Mouse (Mus musculus): ENCODE results near the gene Wfdc5. TPM values are rescaled to one million over a fixed set of nuclear protein-coding genes. Genes with fewer than 3 reads are reported as not detected.
"Not testable (repeated sequence)": the region's sequence is repeated elsewhere in the genome, so short reads cannot be mapped to it uniquely, and the experiment has no call there.

Wfdc5 gene
- total RNA-seq (2021): not detected in 2 replicates
- long read RNA-seq: 0 reads

DNA sequence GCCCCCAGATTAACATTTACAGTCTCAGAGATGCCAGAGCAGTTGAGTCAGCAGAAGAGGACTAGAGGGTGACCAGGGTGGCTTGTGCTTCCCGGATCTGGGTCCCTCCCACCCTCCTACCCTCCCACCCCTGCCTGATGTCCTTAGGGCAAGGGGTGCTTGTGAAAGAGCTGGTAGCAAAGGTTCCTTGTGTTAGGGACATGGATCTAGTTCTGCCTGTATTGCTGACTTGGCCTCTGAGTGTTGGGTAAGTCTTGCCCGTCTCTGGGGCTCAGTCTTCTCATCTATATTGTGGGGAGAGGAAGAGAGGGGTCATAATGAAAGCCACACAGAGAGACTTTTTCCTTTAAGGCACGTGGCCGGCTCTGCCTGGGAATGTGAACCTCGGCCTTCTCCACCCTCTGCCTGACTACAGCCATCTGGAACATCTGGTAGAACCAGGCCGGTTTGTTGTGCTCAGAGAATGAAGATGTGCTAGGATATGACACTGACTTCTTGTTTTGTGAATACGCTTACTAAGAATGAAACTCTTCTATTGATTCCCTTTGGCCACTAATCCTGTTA, at the start of gene Wfdc5:
TSS of gene Wfdc5 (minus strand) at position 51 of the 564 bp plus-strand sequence.
- DNase-seq: no peak

DNA sequence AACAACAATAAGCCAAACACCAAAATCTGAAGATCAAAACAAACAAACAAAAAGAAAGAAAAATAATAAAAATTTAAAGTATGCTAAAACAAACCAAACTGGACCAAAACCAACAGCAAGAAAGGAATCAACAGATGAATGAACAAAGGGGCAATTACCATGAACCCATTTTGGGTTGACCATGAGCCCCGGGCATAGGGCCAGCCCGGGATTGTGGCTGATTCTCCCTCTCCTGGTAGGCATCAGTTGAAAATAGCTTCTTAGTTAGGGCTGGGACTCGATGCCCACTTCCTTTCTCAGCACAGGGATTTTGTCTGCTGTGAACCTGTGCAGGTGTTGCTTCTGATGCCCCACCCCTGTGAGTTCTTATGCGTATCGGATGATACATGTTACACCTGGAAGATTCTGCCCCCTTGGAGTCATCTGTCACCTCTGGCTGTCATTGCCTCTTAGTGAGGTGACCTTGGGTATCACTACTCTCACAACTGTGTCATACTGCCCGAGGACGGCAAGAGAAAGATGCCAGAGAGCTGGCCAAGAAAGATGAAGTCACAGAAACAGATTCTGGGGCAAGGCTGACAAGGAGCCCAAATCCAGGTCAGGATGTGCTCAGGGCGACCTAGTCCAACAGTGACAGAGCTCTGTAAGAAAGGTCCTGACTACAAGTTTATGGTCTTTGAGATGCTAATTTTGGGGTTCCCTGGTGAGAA, 46.0 kb upstream of the Wfdc5 start:
- DNase-seq: peak; percentile 12

DNA sequence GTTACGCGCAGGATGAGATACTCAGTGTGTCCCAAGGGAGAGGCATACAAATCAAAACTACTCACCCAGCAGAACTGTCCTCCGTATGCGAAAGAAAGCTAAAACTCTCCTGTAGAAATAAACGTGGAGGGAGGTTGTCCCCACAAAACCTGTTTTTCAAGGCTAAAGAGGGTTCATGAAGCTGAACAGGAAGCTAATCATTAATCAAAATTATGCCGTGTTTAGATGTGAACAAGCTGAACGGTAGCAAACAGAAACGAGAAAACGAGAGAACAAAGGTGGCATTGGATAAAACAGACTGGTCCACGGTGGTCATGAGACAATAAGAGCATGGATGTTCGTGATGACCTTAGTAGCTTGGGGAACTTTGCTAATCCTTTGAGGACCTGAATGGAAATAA, 39.0 kb upstream of the Wfdc5 start, which contains the start of gene Wfdc15b:
TSS of gene Wfdc15b (minus strand) at position 139 of the 400 bp plus-strand sequence.
- DNase-seq: no peak

DNA sequence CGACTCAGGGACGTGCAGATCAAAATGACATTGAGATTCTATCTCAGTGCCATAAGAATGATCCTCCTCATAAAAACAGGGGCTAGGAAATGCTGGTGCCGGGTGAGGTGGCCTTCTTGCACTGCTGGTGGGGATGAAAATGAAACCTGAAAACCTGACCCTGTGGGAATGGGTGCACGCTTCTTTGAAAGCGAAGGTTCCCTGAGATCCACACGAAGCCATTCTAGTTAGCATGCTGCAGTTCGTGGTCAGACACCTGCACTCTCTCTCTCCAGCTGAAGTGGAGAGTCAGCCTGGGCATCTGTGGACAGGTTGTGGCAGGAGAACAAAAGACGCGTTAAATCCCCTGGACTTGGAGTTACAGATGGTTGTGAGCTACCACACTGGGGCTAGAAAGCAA, 36.8 kb upstream of the Wfdc5 start:
- DNase-seq: no peak

DNA sequence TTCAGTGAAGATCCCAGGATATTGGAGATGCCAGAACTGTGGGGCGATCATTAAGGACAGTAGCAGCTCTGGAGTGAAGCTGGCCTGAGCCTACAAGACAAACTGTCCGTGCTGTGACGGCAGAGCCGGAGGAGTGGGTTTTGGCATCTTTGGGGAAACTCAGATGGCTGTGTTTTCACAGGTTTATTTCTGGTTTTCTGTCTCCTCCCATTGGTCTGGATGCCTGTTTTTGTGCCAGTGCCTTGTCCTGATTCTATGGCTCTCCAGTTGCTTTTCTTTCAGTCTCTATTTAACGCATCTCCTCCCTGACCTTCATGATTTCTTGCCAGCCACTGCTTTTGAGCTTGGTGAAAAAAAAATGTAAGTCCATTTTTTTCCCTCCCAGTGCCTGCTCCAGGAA, 30.2 kb upstream of the Wfdc5 start:
- DNase-seq: no peak

DNA sequence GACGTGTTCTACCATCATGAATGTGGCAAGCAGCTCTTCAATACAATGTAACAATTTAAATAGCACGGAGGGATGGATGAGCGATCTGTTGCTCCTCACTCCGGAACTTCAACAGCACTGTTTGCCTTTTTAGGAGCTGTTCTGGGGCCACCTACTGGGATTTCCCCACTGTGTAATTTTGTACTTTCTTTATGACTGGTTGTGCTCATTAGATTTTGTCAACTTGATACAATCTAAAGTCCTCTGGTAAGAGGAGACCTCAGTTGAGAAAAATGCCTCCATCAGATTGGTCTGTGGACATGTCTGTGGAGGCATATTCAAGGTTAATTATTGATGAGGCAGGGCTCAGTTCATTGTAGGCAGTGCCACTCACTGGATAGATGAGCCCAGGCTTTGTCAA, 28.4 kb upstream of the Wfdc5 start:
- DNase-seq: no peak

DNA sequence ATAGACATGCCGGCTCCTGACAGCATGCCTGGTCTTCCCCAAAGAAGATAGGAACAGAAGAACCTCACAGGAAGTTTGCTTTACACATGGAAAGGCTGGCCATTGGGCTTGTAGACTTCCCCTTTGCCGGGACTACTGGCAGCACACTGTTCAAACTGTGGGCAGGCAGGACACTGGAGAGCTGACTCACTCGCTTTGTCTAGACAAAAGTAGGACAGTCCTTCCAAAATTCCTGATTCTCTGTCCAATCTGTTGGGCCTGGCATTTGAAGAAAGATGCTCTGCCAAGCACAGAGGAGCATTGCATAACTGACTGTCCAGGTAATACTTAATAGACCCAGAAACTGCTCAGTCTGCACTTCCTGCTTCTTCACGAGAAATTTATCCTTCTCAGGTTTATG, 24.1 kb upstream of the Wfdc5 start:
- no peak for DNase-seq

DNA sequence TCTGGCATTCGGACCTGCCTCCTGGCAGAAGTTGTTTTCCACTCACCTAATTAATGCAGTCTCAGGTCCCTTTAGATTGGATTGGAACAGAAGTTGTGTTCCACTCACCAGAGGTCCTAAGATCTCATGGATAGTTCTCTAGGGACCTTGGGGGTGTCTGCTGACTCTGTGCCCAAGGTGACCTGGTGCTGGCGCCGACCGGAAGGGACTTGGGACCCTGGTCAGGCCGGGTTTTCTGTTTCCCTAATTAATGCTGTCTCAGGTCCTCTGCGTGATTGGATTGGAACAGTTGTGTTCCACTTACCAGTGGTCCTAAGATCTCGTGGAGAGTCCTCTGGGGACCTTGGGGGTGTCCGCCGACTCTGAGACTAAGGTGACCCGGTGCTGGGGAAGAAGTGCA, 23.5 kb upstream of the Wfdc5 start:
- not testable (repeated sequence) for DNase-seq

DNA sequence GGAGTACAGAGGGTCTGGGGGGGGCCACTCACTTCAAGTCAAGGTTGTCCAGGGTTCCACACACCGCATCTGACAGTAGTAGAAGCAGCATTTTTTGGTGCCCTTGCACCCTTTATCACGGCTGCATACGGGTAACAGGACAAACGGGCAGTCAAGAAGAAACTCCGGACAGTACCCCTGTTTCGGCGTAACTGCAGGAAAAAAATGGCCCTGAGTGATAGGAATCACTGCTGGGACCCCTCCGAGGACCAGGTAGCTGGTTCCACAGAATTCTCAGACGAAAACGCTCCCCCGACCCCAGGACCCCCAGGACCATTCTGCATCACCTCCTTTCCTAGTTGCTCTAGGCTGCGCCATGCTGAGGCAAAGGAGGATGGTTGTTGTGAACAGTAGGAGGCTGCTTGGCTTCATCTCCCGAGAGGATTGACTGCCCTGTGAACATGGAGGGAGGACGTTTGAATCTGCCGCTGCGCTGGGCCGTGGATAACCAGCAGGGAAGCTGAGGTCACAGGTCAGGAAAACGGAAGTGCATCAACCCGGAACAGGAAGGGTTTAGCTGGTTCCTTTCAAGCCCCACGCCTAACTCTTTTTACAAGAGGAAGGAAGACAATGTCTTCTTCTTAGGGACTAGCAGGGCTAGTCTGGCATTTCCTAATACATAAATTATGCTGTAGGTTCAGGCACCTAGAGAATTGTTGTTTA, 17.2 kb upstream of the Wfdc5 start, which contains the start of gene Wfdc15a:
TSS of gene Wfdc15a (minus strand) at position 505 of the 702 bp plus-strand sequence.
- DNase-seq: no peak

DNA sequence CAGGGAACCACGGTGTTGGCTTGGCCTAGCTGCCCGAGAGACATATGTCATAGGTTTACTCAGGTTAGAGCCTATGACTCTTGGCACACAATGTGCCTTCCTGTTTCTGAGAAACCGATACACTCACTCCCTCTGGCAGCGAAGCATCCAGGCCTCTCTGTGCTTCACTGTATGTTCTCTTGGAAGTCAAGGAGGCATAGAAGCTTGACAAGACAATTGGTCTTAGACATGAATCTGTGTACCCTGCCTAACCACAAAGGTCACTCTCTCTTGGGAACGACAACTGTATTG, 14.1 kb upstream of the Wfdc5 start:
- DNase-seq: no peak

DNA sequence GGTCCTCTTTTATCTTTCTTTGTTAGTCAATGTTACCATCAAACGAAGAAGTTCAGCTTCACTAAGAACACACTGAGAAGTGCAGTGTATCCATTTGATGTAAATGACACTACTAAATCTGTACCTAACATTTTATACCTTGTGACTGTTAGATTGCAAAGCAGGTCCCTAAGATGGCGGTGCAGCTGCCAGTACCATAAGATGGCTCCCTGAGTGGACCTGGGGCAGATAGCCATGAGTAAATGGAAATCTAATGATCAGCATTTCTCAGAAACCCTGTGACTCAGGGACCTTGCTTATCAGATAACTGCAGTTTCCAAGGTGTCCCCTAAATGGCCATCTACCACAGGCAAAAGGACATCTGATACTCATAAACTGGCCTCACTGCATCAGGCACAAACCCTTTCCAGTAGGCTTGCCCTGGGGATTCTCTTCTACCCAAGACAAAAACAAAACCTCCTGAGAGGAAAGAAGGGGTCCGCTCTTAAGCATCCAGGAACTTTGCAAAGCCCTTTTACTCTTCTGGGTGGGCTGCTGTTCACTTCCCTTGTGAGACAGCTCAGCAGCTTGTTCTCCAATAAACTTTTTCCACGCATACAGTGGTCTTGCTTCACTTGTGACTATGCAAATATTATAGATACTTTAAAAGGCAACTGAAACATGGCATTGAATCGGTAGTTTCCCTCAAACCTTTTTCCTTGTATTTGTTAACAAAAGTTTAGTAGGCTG, 13.6 kb upstream of the Wfdc5 start:
- no peak for DNase-seq

DNA sequence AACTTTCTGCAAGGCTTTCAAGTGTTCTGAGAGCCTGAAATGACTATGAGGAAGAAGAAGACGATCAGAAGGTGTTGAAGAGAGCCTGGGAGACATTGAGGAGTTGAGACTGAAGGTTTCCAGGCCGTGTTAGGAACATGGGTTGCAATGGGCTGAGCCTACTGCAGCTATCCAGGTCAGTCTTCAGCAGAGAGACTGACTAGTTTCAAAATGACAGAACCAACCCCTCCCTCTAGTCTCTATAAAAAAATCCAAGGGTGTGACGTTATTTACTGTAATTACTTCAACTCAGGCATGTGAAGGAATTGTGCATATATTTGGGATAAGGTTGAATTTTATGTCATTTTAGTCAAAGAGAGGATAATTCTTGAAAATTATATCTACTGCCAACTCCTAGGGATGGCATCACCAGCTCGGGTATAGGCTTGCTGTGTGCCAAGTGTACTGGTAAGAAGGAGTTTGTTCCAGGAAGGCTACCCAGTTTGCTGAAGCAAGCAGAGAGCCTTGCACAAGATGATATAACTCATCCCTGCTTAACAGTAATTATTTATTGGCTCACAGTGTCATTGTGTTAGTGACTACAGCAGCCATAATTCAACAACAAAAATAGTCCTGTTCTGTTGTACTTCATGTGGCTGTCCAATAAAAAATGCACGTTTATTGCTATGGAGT, 12.6 kb upstream of the Wfdc5 start:
- no peak for DNase-seq

DNA sequence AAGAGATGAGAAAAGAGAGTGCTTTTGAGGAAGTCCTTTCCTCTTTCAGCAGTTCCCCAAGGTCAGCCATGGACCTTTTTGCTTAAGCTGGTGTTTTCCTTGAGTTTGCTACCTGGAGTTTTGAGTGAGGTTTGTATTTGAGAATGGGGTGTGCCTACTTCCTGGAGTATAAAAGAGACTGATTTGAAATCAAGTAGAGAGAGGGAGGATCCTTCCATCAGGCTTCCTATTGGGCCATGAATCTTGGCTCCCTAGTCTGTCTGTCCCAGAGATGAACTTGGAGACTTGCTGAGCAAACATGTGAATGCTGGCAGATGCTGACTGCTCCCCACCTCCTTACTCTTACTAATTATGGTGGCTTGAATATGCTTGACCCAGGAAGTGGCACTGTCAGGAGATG, 9.7 kb upstream of the Wfdc5 start:
- no peak for DNase-seq

DNA sequence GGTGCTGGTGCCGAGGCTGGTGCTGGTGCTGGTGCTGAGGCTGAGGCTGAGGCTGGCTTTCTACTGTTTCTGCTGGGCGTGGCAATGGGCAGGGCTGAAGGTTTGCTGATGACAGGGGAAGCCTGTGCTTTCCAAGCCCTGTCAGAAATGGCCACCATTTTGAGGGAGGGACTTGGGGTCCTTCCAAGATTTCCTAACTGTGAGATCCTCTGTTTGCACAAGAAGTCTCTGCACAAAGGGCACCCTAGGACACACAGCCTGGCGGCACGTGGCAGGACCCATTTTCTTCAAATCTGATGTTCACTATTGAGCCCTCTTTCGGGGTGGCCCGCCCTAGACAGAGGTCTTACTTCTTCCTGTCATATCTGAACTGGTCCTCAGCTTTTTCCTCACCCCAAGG, 8.0 kb upstream of the Wfdc5 start, which contains the start of gene Wfdc12:
TSS of gene Wfdc12 (minus strand) at position 33 of the 400 bp plus-strand sequence.
- no peak for DNase-seq

DNA sequence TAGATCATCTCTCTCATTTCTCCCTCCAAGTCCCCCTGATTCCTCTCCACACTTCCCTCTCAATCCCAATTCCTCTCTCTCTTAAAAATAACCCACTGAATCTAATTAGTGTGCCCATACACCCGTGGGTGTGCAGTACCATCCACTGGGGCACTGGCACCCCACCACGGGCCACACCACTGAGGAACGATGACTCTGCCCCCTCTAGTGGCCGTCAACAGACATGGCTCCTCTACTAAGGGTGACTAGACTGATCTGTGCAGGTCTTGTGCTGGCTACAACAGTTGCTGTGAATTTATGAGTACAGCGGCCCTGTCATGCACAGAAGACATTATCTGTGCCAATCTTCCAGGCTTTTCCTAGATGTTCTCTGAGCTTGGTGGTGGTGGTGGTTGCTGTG, 6.2 kb upstream of the Wfdc5 start:
- DNase-seq: no peak

DNA sequence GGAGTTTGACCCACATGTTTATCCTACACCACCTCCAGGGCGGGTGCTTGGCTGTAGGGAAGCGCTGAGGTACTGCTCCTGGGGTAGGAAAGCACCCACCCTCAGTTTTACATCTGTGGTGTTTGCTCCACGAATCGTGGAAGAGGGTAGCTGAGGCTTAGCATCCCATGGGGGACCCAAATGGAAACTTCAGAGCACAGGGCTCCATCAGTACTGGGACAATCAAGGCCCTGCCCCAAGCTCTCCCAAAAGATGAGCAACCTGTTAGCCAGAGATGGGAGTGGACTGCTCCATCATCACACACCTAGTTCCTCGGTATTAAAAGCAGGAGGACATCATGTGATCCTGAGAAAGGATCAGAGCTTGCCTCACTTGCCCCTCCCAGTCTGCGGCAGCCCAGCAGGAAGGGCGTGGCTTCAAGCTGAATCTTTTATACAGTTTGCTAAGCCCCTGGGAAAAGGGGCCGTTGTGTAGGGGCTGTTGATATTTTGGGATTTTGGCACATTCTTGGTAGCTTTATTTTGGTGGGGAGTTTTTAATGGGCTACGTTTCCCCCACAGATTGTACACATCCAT, 1.7 kb upstream of the Wfdc5 start:
- DNase-seq: no peak

DNA sequence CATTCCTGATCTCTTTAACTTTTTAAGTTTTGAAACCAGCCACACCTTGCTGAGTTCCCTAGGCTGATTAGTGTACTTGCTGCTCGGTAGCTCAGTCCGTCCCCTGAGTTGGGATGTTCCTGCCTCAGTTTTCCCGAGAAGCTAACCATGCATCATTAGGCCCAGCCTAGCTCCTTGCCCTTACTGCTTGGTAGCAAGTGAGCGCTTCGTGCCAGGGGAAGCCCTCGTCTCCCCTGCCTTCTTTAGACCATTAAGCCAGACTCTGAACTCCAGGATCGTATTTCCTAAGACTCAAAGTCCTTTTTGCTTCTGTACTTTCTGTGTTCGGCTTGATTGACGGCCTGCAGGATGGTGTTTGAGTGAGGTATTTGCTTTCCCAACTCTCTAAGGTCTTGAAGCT, 798 bp upstream of the Wfdc5 start:
- no peak for DNase-seq

DNA sequence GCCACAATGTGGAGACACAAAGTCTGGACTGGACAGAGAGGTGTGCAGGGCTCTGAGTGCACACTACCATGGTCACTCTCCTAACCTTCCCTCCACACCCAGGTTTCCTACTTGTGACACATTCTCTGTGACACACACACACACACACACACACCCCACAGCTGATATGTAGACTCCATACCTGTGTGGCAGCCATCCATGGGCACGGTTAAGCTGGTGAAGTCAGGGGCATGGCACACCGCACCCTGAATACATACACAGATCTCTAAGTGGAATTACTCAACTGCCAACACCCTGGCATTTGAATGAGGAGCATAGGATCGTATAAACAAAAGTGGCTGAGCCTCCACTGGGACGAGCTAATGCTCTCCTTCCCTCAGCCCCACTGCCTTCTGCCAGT, 1.8 kb downstream of the Wfdc5 start:
- no peak for DNase-seq

DNA sequence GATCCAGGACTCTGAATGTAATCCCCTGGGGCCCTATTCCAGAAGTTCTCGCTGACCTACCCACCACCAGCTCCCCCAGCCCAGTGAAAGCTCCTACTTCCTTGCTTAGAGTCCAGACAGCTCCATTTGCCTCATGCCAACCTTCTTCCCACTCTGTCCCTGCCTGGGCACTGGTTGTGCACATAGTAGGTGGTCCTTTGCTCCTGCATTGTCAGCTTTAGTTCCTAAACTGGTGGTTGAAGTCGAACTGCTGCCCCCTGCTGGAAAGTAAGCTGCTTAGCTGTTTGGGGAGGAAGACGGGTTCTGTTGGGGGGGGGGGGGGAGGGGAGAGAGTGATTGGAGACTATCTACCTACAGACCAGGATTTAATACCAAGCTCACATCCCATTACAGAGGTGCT, 2.4 kb downstream of the Wfdc5 start:
- peak; percentile 43 for DNase-seq

DNA sequence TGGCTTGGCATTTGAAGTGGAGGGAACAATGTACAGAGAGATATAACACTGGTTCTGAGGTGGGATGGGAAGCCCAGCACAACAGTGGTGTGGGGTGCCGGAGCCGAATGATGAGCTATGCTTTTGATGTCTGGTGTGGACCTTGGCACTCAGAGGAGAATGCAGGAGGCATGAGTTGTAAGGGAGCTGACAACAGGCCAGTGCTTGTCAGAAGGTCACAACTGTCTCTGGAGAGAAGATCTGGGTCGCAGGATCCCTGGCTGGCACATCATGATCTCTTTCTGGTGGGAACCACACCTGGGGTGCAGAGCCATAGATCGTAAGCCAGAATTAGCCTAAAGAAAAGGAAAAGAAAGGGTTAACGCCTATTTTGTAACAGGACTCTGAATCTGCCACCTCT, 4.7 kb downstream of the Wfdc5 start:
- DNase-seq: no peak

DNA sequence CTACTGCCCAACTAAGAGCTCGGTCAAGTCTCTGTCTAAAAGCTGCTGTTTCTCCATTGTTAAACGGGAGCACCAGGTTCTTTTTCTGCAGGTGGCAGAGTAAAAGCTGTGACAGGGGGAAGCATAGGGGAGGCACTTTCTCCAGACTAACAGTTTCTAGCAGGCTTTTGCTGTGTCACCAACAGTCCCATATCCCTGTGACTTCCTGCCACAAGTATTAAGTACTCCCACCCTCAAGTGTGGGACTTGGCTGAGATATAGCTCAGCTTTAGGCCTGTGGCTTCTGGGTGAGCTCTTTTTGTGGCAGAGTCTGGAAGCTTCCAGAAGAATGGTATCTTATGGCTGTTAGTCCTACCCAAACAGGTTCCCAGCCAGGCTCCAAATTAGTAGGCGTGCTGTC, 6.7 kb downstream of the Wfdc5 start:
- DNase-seq: no peak

All from adrenal gland, postnatal 25 days (tissue).